Mouse (Mus musculus): ENCODE data around the gene Scyl1.

Gene Scyl1

GRCm38 (mm10) chr19:5806809-5807205 is 35.6 kb upstream of the Scyl1 start:
- TF ChIP-seq GATA4 (IDR thresholded peaks at IDR 0.05; ENCODE audit: insufficient replicate concordance, low read length): no peak

GRCm38 (mm10) chr19:5806051-5806808 is 35.0 kb upstream of the Scyl1 start:
- TF ChIP-seq GATA4 (IDR thresholded peaks at IDR 0.05; ENCODE audit: insufficient replicate concordance, low read length): peak; percentile 13; the same call in 1 of the 2 replicates

GRCm38 (mm10) chr19:5804371-5804899 is 33.2 kb upstream of the Scyl1 start:
- no peak for TF ChIP-seq GATA4 (IDR thresholded peaks at IDR 0.05; ENCODE audit: insufficient replicate concordance, low read length)

- TF ChIP-seq GATA4 (IDR thresholded peaks at IDR 0.05; ENCODE audit: insufficient replicate concordance, low read length): no peak
Observed at GRCm38 (mm10) chr19:5803881-5804279, 32.7 kb upstream of the Scyl1 start.

GRCm38 (mm10) chr19:5803041-5803880 is 32.0 kb upstream of the Scyl1 start:
- TF ChIP-seq GATA4 (IDR thresholded peaks at IDR 0.05; ENCODE audit: insufficient replicate concordance, low read length): peak; percentile 13; the same call in 1 of the 2 replicates

GRCm38 (mm10) chr19:5802787-5803040 is 31.5 kb upstream of the Scyl1 start:
- no peak for TF ChIP-seq GATA4 (IDR thresholded peaks at IDR 0.05; ENCODE audit: insufficient replicate concordance, low read length)

GRCm38 (mm10) chr19:5802011-5802786 is 31.0 kb upstream of the Scyl1 start:
- no peak for TF ChIP-seq GATA4 (IDR thresholded peaks at IDR 0.05; ENCODE audit: insufficient replicate concordance, low read length)

GRCm38 (mm10) chr19:5801432-5801964 is 30.3 kb upstream of the Scyl1 start:
- TF ChIP-seq GATA4 (IDR thresholded peaks at IDR 0.05; ENCODE audit: insufficient replicate concordance, low read length): no peak

GRCm38 (mm10) chr19:5800632-5801431 is 29.6 kb upstream of the Scyl1 start:
- TF ChIP-seq GATA4 (IDR thresholded peaks at IDR 0.05; ENCODE audit: insufficient replicate concordance, low read length): no peak

- TF ChIP-seq GATA4 (IDR thresholded peaks at IDR 0.05; ENCODE audit: insufficient replicate concordance, low read length): no peak
Observed at GRCm38 (mm10) chr19:5800350-5800631, 29.1 kb upstream of the Scyl1 start.

- no peak for TF ChIP-seq GATA4 (IDR thresholded peaks at IDR 0.05; ENCODE audit: insufficient replicate concordance, low read length)
Observed at GRCm38 (mm10) chr19:5799566-5800349, 28.5 kb upstream of the Scyl1 start.

GRCm38 (mm10) chr19:5798700-5799479 is 27.7 kb upstream of the Scyl1 start:
- peak; percentile 25; the same call in 1 of the 2 replicates for TF ChIP-seq GATA4 (IDR thresholded peaks at IDR 0.05; ENCODE audit: insufficient replicate concordance, low read length)

Measured in liver, adult (tissue).